Mouse (Mus musculus): ENCODE data around the gene Zfp831. TPM values are rescaled to one million over a fixed set of nuclear protein-coding genes. Genes with fewer than 3 reads are reported as not detected.

The Zfp831 gene
- polyA plus RNA-seq, 1 experiment from 2014 or later: not detected

DNA sequence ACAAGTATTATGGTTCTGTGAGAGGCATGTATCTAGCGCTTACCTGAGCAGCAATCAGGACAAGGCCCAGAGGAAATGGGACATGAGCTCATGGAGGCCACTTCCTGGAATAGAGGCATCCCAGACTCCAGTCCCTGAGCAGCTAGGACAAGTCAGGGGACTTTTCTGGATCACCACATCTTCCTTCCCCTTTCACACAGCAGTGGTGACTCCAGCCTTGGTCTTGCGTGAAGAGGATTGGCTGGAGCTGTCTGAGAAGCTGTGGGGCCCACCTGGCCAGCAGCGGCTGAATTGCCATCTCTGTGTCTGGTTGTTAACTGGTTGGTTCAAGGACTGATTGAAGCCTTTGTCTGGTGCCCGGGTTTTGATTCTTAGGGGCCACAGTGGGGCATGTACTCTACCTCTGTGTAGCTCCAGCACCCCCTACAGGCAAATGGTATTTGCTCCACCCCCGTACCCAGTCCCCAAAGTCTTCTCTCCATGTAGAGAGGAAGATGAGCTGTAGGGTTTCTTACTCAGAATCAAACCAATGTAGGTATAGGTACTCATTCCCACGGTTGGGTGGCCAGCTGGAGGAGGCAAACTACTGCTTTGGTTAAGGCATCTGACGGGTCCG, 15.0 kb downstream of the Zfp831 start:
- Histone ChIP-seq H3K4me2 (replicated peaks) (no peak overlapping the region), H3K27me3 (no peaks in the 10 kb centered on the region), H3K9me3 (no peaks in the 10 kb centered on the region), H3K4me1 (0 out of 2 replicates have a peak, but pooled peaks cover 3% of the 10 kb centered on the region), H3K4me3 (no peak overlapping the region), H3K9ac (replicated peaks) (no peak overlapping the region), H3K27ac (replicated peaks) (no peak overlapping the region), H3K36me3 (no peaks in the 10 kb centered on the region)
- 83% methylated on average over 8 of the region's 8 CpGs for WGBS
- ATAC-seq (replicated peaks): no peak

GRCm38 (mm10) chr2:174659874-174660273, 16.5 kb downstream of the Zfp831 start:
- H3K4me1 ChIP-seq: 0 out of 2 replicates have a peak, but pooled peaks cover 4% of the 10 kb centered on the region
- H3K27ac ChIP-seq (replicated peaks): no peak overlapping the region
- 76% methylated on average over 4 of the region's 4 CpGs for WGBS
- H3K9ac ChIP-seq (replicated peaks): no peak overlapping the region
- ATAC-seq (replicated peaks): no peak
- H3K4me2 ChIP-seq (replicated peaks): no peak overlapping the region
- no peaks in the 10 kb centered on the region for H3K36me3 ChIP-seq
- no peak overlapping the region for H3K4me3 ChIP-seq
- H3K27me3 ChIP-seq: no peaks in the 10 kb centered on the region
- no peaks in the 10 kb centered on the region for H3K9me3 ChIP-seq

GRCm38 (mm10) chr2:174660321-174660720, 17.0 kb downstream of the Zfp831 start:
- WGBS: 91% methylated on average over 9 of the region's 9 CpGs
- no peak for ATAC-seq (replicated peaks)
- Histone ChIP-seq H3K9ac (replicated peaks) (no peak overlapping the region), H3K27me3 (no peaks in the 10 kb centered on the region), H3K9me3 (no peaks in the 10 kb centered on the region), H3K4me1 (0 out of 2 replicates have a peak, but pooled peaks cover 4% of the 10 kb centered on the region), H3K36me3 (no peaks in the 10 kb centered on the region), H3K4me3 (no peak overlapping the region), H3K4me2 (replicated peaks) (no peak overlapping the region), H3K27ac (replicated peaks) (no peak overlapping the region)

GRCm38 (mm10) chr2:174661436-174662171, 18.3 kb downstream of the Zfp831 start:
- no peak for ATAC-seq (replicated peaks)
- Histone ChIP-seq H3K4me3 (no peak overlapping the region), H3K4me2 (replicated peaks) (no peak overlapping the region), H3K36me3 (no peaks in the 10 kb centered on the region), H3K9me3 (no peaks in the 10 kb centered on the region), H3K9ac (replicated peaks) (no peak overlapping the region), H3K4me1 (0 out of 2 replicates have a peak, but pooled peaks cover 4% of the 10 kb centered on the region), H3K27ac (replicated peaks) (no peak overlapping the region), H3K27me3 (no peaks in the 10 kb centered on the region)
- WGBS: 64% methylated on average over 7 of the region's 7 CpGs

DNA sequence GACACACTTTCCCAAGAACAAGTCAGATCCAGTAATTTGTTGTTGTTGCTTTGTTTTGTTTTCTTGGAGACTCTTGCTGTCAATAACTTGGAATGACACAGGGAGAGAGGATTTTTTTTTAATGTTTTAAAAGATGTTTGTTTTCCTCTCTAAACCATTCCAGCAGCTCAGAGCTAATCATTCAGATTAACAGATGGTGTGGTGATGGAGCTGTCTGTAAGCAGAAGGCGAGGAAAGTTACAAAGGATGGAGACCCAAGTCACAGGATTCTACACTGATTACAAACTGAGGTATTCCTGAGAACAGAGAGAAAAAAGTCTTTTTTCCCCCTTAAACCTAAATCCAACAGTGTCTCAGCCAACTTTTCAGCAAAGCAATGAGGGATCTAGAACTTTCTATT, 19.3 kb downstream of the Zfp831 start:
- Histone ChIP-seq H3K4me3 (no peak overlapping the region), H3K4me1 (0 out of 2 replicates have a peak, but pooled peaks cover 4% of the 10 kb centered on the region), H3K27ac (replicated peaks) (no peak overlapping the region), H3K9ac (replicated peaks) (no peak overlapping the region), H3K27me3 (no peaks in the 10 kb centered on the region), H3K36me3 (no peaks in the 10 kb centered on the region), H3K9me3 (no peaks in the 10 kb centered on the region), H3K4me2 (replicated peaks) (no peak overlapping the region)
- ATAC-seq (replicated peaks): peak; percentile 70; the same call in 1 of the 2 replicates
- WGBS: 73% methylated on average over 1 of the region's 1 CpGs

DNA sequence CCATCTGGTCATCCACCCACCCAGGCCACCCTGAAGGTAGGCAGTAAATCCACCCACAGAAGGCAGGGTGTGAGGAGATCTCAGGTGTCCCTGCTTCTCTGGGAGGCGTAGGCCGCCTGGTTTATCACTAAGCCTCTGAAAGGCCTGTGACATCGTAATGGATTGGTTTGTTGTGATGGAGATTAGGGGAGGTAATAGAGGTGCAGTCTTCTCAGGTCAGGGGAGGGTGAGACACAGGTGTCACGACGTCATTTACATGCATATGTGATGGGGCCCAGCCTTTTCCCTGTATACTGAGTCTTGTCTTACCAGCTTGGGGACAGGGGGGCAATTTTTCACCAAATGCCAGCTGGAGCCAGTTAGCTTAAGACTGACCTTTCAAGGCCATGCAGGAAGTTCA, 22.1 kb downstream of the Zfp831 start:
- WGBS: 47% methylated on average over 5 of the region's 5 CpGs

GRCm38 (mm10) chr2:174668806-174669205, 25.5 kb downstream of the Zfp831 start:
- WGBS: 49% methylated on average over 3 of the region's 3 CpGs

More for the DNA sequence above, 22.1 kb downstream of the Zfp831 start:
- no peak for ATAC-seq (replicated peaks)
- H3K4me2 ChIP-seq (replicated peaks): no peak overlapping the region
- no peaks in the 10 kb centered on the region for H3K27me3 ChIP-seq
- H3K4me3 ChIP-seq: no peak overlapping the region
- H3K36me3 ChIP-seq: no peaks in the 10 kb centered on the region
- H3K9me3 ChIP-seq: no peaks in the 10 kb centered on the region
- no peak overlapping the region for H3K9ac ChIP-seq (replicated peaks)
- H3K4me1 ChIP-seq: 0 out of 2 replicates have a peak, but pooled peaks cover 4% of the 10 kb centered on the region
- H3K27ac ChIP-seq (replicated peaks): no peak overlapping the region

GRCm38 (mm10) chr2:174672506-174673190, 29.3 kb downstream of the Zfp831 start:
- WGBS: 30% methylated on average over 11 of the region's 11 CpGs
- Histone ChIP-seq H3K27ac (replicated peaks) (no peak overlapping the region), H3K4me3 (no peak overlapping the region), H3K36me3 (no peaks in the 10 kb centered on the region), H3K9me3 (no peaks in the 10 kb centered on the region), H3K9ac (replicated peaks) (no peak overlapping the region), H3K4me2 (replicated peaks) (peak overlapping the region; percentile 93), H3K4me1 (peaks cover 10% of the 10 kb centered on the region), H3K27me3 (peaks cover 16% of the 10 kb centered on the region)
- no peak for ATAC-seq (replicated peaks)

More at GRCm38 (mm10) chr2:174668806-174669205, 25.5 kb downstream of the Zfp831 start:
- no peaks in the 10 kb centered on the region for H3K36me3 ChIP-seq
- no peak overlapping the region for H3K27ac ChIP-seq (replicated peaks)
- peaks cover 11% of the 10 kb centered on the region; the same call in 1 of the 2 replicates for H3K27me3 ChIP-seq
- no peak overlapping the region for H3K9ac ChIP-seq (replicated peaks)
- no peak for ATAC-seq (replicated peaks)
- H3K4me3 ChIP-seq: no peak overlapping the region
- no peak overlapping the region for H3K4me2 ChIP-seq (replicated peaks)
- no peaks in the 10 kb centered on the region for H3K9me3 ChIP-seq
- peaks cover 10% of the 10 kb centered on the region for H3K4me1 ChIP-seq

- no peak overlapping the region; the same call in 1 of the 2 replicates for H3K27ac ChIP-seq (replicated peaks)
- H3K36me3 ChIP-seq: no peaks in the 10 kb centered on the region
- H3K4me2 ChIP-seq (replicated peaks): peak overlapping the region; percentile 93
- peak overlapping the region; percentile 50 for H3K9ac ChIP-seq (replicated peaks)
- WGBS: under 1% methylated on average over 25 of the region's 25 CpGs
- peaks cover 10% of the 10 kb centered on the region for H3K4me1 ChIP-seq
- H3K9me3 ChIP-seq: no peaks in the 10 kb centered on the region
- peaks cover 16% of the 10 kb centered on the region for H3K27me3 ChIP-seq
- peak; percentile 87 for ATAC-seq (replicated peaks)
- peak overlapping the region; percentile 46 for H3K4me3 ChIP-seq
These were observed 30.4 kb downstream of the Zfp831 start for GRCm38 (mm10) chr2:174673592-174674286.

DNA sequence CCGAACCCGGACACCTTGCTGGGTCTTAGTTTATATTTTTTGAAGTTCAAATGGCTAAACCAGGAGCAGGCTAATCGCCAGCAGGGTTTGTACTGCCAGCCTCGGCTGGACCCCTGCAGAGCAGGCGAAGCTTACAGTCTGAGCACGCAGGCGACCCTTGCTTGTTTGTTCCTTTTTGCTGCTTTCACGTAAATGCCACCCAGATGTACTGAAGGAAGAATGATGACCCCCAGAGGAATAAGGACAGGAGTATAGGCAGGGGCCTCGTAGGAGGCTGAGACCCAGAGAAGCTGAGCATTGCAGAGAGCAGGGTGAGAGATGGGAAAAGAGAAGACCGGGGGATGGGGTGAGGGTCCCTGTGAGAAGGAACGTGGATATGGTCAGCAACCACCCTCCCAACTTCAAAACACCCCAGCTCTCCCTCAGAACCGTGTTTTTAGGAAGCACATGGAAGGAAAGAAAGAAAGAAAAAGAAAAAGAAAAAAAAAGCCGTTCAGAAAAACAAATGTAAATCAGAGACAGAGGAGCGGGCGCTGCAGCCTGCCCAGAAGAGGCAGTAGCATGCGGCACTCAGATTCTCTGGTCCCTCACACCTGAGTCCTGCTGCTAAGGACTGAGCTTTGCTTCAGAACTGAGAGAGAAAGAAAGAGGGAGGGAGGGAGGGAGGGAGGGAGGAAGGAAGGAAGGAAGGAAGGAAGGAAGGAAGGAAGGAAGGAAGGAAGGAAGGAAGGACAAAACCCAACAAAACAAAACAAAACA, 31.1 kb downstream of the Zfp831 start:
- H3K4me2 ChIP-seq (replicated peaks): peak overlapping the region; percentile 93
- no peaks in the 10 kb centered on the region for H3K36me3 ChIP-seq
- H3K9ac ChIP-seq (replicated peaks): peak overlapping the region; percentile 50
- H3K4me1 ChIP-seq: peaks cover 10% of the 10 kb centered on the region
- peaks cover 16% of the 10 kb centered on the region for H3K27me3 ChIP-seq
- H3K4me3 ChIP-seq: peak overlapping the region; percentile 46
- H3K9me3 ChIP-seq: no peaks in the 10 kb centered on the region
- no peak overlapping the region for H3K27ac ChIP-seq (replicated peaks)
- peak; percentile 76 for ATAC-seq (replicated peaks)
- under 1% methylated on average over 16 of the region's 16 CpGs for WGBS

GRCm38 (mm10) chr2:174675642-174676041, 32.3 kb downstream of the Zfp831 start:
- H3K9ac ChIP-seq (replicated peaks): no peak overlapping the region
- peaks cover 16% of the 10 kb centered on the region for H3K27me3 ChIP-seq
- WGBS: 15% methylated on average over 9 of the region's 9 CpGs
- ATAC-seq (replicated peaks): no peak
- H3K4me1 ChIP-seq: peaks cover 10% of the 10 kb centered on the region
- no peak overlapping the region for H3K4me2 ChIP-seq (replicated peaks)
- H3K9me3 ChIP-seq: no peaks in the 10 kb centered on the region
- H3K27ac ChIP-seq (replicated peaks): no peak overlapping the region
- no peak overlapping the region for H3K4me3 ChIP-seq
- H3K36me3 ChIP-seq: no peaks in the 10 kb centered on the region

All from forebrain, embryonic 15.5 days (tissue).